Mouse (Mus musculus) spleen, postnatal 10 days (tissue): Measurements from ENCODE around the gene Ano10.

Source experiments
- DNase-seq, 2 experiments: peaks; one replicate each; pipeline ENCODE4 v3.0.0; 2021 to 2022; ENCODE audit warnings: low spot score in 2 of 2

The Ano10 gene

DNA sequence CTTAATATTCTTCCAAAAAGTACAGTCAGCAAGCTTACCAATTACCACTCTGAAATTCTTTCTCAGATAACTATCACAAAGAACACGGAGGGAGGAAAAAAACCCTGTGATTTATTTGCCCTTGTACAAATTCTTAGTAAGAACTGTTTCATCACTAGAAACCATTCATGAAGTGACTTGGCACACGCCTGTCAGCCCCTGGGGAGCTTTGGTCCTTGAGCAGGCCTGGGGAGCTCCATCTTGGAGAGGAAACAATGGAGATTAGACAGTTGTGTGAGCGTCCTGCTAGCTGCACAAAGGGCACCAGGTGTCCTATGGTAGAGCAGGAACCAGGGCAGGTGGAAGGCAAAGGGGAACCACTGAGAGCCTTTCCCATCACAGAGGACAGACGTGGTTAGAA, 48.8 kb downstream of the Ano10 start:
- no peak for DNase-seq

DNA sequence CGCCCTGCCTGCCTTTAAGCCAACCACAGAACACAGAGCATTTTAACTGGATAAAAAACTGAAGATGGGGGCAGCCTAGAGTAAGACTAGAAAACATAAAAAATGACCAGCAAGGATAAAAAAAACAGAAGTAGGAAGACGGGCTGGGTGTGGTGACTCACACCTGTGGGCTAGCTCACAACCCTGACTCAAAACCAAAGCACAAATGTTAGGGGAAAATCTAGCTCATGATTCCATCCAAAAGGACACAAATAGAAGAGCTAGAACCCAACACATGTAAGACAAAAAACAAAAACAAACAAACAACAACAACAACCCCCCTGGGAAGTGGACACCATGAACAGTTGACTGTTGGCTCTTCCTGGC, 49.4 kb downstream of the Ano10 start:
- DNase-seq: no peak

DNA sequence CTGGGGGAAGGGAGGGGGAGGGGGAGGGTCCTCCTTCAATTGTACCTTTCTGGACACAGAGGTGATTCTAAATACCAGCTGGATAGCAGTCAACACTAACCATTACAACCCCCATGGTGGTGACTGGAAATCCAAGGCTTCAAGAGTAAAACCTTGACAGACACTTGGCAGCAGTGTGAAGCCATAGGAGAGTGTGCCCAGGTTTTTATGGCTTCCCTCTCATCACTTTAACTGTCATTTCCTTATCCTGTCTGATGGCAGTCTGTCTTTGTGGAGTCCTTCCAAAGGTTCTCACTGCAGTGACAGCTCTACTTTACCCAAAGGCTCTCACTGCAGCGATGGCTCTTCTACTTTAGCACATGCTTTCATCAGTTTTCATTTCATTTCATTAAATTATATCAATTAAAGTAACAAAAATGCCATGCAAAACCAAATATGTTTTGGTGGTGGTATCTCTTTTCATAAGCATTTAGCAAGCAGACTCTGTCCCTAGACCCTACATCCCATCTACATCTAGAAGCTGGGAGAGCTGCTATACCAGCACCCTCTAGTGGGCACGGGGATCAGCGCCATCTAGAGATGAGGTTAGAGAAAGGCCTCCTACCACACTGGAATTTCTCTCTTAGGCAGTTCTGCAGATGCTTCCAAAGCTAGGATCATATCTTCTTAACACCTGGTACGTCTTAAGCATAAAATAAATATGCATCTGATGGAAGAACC, 50.0 kb downstream of the Ano10 start:
- DNase-seq: peak in 1 of 2 experiments; percentile 69

DNA sequence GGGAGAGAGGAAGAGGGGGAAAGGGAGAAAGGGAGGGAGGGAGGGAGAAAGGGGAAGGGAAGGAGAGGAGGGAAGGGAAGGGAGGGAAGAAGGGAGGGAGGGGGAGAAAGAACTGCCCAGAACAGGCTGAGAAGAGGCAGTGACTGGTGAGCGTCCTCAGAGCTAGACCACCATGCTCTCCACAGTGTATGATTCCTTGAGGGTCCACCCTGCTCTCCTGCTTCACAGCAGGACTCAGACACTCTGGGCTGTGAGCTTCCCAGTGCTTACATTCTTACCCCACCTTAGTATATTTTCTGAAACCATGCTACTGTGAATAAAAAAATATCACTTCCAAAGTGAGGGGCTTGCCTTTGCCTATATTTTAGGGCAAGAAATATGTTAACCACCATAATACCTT, 50.9 kb downstream of the Ano10 start:
- no peak for DNase-seq

DNA sequence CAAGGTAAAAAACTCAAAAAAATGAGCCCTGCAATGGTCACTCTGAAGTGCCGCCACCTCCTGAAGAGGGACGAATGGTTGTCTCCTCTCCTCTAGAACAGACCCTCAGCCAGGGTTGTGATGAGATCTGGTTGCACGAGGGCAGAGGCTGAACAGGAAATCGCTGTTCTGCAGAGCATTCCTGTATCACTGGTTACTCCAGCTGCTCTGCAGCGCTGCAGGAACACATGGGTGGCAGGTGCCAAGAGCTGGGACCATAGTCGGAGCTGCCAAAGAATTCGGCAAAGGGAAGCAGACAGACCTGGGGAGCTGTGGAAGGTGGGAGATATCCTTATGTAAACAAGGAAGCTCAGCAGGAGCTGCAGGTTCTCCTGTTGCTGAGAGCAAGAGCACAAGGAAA, 51.4 kb downstream of the Ano10 start:
- no peak for DNase-seq

DNA sequence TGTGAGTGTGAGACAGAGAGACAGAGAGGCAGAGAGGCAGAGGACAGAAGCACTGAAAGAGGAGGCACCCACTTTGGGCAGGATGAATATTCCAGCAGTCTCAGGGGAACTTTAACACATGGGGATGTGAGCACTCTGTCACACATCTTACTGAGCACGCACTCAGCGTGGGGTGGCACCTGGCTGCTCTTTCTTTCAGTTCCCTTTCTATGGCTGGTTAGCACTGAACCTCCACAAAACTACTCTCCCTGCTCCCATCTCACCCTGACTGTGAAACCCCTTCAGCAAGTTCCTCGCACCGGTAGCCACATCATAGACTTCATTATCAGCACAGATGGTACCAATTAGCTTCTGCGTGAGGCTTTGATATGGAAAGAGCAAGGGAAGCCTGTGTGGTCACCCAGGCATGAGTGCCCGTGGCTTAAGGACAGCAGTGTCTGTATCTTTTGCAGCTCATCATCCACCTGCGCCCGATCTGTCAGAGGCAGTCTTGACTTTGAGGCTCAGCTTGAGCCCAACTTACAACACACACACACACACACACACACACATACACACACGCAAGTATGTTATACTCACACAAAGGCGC, 52.3 kb downstream of the Ano10 start:
- DNase-seq: peak in 1 of 2 experiments; percentile 39

DNA sequence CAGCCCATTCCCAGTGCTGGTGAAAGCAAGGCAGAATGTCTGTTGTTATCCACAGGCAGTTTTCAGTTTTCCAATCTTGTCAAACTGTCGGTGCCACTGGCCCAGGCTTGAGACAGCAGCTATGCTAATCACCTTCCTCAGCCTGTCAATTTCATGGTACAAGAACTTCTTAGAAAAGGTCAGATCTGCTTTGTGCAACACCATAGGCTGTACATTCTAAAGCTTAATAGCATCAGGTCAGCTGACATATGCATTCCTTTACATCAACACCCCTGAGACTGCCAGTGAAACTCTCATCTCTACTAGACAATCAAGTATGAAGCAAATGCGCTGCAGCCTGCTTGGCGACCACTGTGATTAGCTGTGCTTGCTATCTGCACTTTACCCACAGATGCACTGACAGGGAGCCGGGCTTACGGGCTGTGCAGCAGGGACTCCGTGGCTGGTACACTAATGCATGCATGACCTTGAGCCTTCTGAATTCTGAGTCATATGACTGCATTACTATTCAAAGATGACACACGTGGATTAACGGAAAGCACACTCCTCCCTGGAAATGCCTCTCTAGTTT, 53.5 kb downstream of the Ano10 start:
- no peak for DNase-seq

DNA sequence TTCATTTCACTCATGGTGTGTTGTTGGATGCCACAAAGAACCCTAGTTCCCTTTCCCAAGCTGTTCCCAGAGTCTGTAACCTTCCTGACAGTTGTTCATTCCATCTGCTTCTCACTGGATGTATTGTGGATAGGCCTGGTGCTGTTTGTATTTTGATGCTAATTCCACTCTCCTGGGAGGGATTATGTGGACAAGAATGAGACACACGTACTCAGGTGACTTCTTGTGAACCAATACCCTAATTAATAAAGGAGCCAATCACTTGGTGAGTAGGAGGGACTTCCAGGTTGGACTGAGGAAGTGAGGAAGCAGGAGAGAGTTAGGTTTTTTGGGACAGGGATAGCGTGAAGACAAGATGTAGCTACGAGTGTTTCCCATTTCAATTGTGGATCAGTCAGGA, 59.5 kb downstream of the Ano10 start:
- no peak for DNase-seq

DNA sequence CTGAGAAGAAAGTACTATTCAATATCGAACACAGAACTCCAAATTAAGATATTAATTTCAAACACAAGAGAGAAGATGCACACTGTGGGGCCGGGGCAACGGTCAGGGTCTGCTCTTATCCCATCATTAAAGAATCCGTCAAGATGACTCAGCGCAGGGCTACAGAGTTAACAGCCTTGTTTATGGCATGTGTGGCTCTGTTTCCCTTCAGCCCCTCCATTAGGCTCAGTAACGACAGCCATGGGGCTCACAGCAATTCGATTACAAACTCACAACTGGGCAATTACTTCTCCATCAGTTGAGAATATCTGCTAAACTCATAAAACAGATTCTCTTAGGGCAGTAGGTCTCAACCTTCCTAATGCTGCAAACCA, 60.3 kb downstream of the Ano10 start:
- no peak for DNase-seq

DNA sequence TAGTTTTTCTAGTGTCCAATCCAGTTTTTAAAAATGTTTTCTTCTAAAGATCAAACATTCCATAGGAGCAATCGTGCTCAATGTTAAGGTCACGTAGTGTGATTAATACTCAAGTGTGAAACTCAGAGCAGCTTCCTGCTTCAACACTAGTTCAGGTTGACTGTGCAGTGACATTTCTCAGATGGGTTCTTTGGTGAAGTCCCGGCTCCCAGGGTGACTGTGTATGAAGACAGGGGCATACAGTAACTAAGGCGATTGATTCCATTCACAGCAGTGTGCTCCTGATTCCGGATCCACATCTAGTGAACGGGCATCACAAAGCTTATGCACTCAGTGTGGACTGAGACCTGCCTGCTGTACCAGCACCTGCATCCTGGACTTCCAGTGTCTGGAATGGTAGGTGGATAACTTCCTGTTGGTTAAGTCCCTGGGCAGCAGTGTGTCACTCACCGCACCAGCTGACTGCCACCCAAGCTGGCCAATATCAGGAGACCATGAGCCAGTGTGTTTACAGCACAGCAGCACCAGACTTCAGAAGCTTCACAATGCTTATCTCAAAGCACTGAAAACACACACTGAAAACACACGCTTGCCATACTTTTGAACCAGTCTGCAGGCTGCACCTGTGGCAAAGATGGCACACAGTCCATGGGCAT, 60.8 kb downstream of the Ano10 start:
- DNase-seq: no peak

DNA sequence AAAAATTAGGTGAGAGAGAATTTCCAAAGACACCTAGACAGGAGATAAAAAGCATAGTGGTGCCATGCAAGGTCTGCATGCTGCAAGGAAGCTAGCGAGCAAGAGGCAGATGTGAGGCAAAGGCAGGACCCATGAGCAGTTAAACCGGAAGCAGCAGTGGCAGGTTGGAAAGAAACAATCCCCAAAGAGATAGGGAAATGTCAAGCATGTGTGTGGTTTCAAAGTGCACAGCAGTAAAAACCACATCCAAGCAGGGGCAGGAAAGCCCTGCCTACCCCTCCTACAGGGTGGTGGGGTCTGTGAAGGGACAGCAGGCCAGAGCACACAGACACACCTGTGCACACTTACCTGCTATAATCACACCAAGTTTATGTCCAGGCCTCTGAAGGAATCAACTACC, 61.3 kb downstream of the Ano10 start:
- no peak for DNase-seq

DNA sequence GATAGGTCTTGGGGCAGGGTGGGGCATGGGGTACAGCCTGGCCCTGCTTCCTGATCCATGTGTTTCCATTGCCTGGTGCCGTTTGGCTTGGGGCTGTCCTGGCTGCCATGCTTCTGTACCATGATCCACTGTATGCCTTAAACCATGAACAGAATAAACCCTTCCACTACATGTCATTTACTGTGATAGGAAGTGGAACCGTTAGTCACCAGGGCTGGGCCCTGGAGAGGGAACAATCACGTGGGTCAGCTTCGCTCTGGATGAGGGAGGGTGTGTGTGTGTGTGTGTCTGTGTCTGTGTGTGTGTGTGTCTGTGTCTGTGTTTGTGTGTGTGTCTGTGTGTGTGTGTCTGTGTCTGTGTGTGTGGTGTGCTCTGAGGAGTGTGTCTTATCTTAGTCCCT, 63.5 kb downstream of the Ano10 start:
- no peak for DNase-seq

DNA sequence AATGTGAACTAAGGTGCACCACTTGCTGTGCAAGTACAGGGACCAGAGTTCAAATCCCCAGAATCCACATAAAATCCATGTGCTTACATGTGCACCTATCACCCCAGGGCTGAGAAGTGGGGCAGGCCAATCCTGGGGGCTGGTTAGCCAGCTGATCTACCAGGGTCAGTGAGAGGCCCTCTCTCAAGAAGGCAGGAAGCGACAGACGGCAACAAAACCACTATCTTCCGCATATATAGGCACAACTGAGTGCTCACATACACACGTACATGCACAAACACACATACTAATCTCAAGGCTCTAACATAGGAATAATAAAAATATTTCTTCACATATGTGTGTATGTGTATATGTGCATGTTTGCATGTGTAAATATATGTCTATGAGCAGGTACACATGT, 67.8 kb downstream of the Ano10 start:
- no peak for DNase-seq

DNA sequence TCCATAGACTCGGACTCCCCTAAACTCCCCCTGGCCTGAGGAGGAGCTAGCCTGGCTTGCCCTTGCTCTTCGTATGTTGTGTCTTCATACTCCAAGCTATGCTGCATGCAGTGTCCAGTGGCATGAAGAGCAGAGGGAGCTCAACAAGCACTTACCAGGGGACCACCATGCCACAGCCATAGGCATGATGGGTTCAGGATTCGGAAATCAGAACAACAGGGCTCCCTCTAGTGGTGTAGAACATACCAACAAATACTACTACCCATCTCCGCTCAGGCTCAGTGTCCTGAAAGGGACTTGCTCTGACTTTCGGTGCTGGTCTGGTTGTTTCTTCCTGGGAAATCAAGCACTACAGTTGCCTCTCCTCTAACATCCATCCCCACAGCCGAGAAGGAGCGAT, 68.9 kb downstream of the Ano10 start:
- DNase-seq: no peak

DNA sequence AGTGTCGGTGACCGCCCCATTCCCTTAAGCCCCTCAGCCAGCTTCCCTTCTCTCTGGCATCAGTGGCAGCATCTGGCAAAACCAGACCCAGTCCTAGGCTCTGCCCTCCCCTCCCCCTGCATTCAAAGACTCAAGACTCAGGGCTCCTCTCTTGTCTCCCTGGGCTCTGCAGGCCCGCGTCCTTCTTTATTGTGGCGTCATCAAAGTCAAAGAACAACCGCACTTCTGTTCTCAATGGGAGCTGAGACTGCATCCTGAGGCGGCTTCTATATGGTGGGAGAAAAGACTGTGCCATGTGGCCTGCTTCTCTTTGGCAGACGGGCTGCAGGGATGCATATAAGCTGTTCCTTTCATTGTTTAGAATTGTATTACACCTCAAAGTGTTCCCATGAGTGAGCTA, 71.2 kb downstream of the Ano10 start:
- DNase-seq: no peak

DNA sequence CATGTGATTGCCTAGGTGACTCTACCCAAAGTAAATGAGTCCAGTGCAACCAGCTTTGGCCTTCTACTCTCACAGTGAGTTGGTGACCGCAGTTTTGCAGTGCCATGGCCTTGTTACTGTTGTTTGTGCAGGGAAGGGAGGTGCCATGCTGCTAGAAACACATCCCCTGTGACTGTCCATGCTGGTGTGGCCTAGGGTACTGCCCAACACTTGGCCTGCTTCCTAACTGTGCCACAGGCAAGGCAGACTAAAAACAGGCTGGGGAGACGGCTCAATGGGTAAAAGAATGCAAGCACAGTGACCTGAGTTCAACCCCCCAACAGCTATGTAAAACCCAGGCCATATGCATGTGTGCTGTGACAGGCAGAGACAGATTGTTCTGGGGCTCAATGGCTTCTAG, 74.3 kb downstream of the Ano10 start:
- DNase-seq: no peak

DNA sequence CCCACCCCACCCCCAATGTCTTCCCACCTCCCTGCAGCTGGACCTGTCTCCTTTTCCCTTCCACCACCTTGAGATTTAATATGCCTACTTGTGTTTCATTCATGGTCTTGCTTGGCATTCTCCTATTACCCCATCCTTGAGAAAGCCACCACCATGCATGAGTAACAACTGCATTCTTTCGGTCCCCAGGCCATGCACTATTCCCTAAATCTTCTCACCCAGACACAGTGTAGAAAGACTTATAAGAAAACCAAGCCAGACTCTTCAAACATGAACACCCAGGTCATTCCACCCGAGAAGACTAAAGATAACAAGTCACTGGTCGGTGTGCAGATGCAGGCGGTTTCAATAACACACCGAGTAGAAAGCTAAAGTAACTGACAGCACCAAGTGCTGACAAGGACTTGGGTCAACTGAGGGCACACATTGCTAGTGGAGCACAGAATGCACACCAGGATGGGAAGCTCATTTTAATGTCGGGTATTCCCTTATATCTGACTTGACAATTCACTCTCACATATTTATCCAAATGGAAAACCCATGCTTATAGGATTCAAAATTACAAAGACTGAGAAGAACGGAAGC, 77.2 kb downstream of the Ano10 start:
- DNase-seq: no peak

DNA sequence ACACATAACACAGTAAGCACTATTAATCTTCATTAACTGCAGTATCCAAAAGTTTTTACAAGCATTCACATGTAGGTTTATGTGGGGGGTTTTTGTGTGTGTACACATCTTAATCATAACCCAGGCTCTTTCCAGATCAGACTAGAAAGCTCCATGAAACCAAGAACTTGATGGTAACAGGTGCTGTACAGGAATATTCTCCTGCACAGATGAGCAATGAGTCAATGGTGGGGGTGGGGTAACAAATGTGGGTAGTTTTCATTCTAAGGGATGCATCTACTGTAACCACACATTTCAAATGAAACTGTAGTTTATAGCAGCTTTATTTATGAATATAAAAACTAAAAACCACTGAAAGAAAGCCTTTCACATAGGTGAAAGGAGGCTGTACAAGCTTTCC, 79.1 kb downstream of the Ano10 start:
- DNase-seq: no peak

DNA sequence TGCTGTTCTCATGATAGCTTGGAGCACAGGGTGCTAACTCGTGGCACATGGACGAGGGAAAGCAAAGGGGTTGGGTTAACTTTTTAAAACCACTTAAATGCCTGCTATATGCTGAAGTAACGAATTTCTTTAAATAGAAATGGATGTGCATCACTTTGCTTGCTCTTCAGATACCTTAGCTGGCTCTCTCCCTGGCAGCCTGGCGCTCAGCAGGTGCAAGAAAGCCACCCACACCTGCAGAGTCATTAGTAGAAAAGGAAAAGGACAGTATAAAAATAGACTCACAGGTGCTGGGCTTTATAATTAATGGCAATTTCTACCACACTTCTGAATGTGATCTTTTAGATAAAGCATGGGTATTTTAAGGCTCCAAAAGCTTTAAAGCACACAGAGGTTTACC, 85.9 kb downstream of the Ano10 start:
- no peak for DNase-seq

DNA sequence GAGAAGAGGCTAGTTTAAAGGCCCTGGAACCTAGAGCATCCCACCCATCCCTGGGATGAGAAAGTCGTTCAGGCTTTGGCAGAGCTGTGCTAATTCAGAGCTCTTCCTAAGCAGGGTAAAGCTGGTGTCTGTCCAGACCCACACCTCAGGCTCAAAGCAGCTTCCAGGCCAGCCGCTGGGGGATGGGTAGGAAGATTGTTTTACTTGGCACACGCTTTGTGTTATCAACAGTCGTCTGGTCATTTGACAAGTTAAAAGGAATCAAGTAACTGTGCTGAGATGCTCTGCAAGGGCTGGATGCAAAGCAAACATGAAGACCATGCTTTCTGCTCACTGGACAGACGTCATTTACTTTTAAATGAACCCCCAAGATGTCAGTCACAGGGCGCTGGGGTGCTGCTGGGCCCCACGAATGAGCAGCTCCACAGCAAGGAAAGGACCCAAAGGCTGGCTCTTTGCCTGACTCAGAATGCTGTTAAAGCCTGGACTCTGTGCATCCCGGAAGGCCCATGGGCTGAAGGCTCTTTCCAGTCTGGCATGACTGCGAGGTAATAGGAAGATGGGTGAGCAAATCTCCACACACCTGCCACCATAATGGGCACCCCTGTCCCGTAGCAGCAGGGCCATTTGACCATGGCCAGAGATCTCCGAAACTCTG, 88.6 kb downstream of the Ano10 start:
- DNase-seq: no peak

DNA sequence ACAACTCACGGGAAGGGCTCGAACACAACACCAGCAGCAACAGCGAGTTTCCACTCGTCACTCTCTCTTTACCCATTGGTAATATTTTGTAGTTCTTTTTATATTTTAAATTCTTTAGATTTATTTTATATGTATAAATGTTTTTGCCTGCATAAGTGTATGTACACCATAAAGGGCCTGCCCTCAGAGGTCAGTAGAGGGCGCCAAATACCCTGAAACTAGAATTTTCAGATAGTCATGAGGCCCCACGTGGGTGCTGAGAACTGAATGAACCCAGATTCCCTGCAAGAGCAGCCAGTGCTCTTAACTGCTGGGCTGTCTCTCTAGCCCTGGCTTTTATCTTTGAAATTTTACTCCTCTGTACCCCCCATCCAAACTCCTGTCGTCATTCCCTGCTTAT, 89.7 kb downstream of the Ano10 start:
- peak in 1 of 2 experiments; percentile 42 for DNase-seq

DNA sequence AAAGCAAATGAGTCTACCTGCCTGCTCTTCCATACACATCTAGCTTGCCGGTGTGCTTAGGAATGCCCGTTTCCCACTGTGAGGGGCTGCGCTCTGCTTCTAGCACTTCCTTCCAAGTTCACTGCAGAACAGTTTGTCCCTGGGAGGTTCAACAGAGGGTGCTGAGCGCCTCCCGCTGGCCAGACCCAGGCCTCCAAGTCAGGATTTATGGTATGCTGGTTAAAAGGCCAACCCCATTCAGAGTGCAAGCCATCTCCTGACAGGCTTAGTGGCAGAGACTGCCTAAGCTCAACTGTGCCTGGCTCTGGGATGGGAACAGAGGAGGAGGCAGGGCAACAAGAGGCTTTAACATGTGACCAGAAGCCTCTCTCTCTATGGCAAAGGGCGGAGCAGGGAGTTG, 95.0 kb downstream of the Ano10 start:
- peak in 1 of 2 experiments; percentile 59 for DNase-seq
